Mouse (Mus musculus) common myeloid progenitor, adult 5-6 weeks (primary cell): ENCODE data around the gene 5530401A14Rik. TPM values are rescaled to one million over a fixed set of nuclear protein-coding genes. Genes with fewer than 3 reads are reported as not detected.

ENCODE experiments used
- ATAC-seq: replicated peaks from 2 replicates; pipeline ENCODE4 v1.8.0; 2016; ENCODE audit warnings: low read depth, mild to moderate bottlenecking, moderate TSS enrichment, inconsistent platforms; ENCODE audit not compliant: poor library complexity, severe bottlenecking
- total RNA-seq: library from RNA; stranded (forward); fragments of 200-1000, 187-1606 nt; gene quantifications from 2 replicates; pipeline ENCODE4 v1.2.3, GENCODE M21; 2017

5530401A14Rik gene
- not detected in 2 replicates for total RNA-seq

DNA sequence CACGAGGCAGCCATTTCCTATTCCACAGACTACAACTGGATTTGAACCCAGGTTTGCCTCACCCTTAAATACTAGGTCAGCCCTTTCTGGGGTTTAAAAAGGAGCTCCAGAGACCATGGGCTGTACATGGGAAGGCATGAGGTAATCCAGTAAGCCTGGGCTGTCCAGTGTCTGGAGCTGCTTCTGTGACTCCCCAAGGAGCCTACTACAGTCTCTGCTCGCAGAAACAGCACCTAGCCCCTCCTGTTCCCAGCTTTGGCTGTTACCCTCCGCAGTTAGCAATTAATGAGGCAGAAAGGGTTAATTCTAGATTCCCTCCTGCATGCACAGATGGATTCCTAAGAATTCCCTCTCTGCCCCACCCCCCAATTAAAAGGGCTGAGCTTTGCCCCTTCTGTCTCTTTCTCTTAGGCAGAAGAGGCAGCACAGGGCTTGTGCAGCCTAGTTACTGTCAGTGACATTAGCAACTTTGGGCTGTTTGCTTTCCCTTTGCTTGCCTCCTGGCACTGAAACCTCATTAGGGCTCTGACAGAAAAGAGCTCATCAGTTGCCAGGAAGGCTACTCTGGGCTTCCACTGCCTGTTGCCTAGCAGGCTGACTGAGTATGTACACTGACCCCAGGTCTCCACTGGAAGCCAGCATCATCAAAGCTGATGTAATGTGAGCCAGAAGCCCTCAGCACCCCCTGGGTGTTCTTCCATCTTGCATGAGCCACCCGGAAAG is at the start of gene 5530401A14Rik:
5530401A14Rik (plus strand) TSS at position 424 of the 723 bp plus-strand sequence.
- no peak for ATAC-seq

- no peak for ATAC-seq
Observed at GRCm38 (mm10) chr11:81814816-81815215, 45.7 kb upstream of the 5530401A14Rik start.

- no peak for ATAC-seq
Observed at GRCm38 (mm10) chr11:81816531-81816930, 43.9 kb upstream of the 5530401A14Rik start.

- no peak for ATAC-seq
Observed at GRCm38 (mm10) chr11:81832381-81832780, 28.1 kb upstream of the 5530401A14Rik start.

DNA sequence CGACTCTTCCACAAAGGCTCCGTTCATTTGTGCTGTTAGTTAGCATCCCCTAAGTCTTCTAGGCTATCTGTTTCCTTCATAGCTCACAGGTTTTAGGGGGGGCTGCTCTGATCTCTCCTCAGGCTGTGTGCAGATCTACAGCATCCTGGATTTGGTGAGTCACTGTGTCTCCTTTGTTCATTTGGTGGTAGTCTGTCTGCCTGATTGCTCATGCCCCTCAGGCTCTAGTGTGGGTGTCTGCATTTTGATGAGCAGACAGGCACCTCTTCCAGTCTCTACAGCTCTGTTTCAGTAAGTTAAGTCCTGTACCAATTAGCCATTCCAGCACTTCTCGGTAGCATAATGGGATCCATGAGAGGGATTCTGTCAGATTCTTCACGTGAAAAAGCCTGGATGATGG is 22.0 kb upstream of the 5530401A14Rik start:
- no peak for ATAC-seq

- no peak for ATAC-seq
Observed at GRCm38 (mm10) chr11:81841001-81841400, 19.5 kb upstream of the 5530401A14Rik start.

GRCm38 (mm10) chr11:81845010-81845685 is 15.3 kb upstream of the 5530401A14Rik start:
- no peak for ATAC-seq

DNA sequence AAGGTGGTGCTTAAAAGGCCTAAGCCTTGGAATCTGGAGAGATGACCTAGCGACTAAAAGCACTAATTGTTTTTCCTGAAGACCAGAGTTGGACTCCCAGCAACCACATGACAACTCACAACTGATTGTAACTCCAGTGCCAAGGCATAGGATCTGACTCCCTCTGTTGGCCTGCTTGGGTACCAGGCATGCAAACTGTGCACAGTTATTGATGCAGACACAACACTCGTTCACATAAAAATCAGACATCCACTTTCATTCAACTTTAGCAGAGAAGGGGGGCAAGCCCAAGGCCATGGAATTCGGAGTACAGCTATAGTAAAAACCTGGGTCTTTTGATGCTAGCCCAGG is 14.8 kb upstream of the 5530401A14Rik start:
- no peak for ATAC-seq

DNA sequence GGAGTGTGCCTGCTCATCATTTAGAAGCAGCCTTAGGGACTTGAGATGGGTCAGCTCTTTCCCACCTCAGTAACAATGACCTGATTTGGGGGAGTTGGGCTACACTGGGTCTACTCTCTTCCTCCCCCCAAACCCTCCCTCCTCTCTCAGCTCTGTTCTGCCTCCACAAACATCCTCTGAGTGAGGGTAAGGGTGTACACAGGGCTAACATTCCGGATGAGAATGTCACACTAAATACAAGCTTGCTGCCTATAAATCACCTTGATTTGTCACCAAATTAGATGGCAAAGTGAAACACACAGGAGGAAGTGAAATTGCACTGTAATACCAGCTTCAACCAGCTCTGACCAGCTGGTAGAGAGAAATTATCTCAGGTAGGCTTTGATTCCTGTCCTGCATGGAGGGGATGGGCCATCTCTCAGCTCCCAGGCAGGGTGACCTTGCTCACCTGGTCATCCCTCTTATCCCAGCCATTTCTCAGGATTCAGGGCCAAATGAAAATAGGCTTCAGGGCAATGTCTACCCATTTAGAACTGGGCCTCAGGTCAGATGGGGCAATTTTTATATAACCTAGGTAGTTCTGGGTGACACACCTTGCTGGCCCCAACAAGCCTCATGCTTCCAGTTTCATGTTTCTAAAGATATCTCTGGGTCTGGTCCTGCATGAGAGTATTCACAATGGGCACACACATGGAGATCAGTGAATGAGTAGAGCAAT is 12.5 kb upstream of the 5530401A14Rik start:
- ATAC-seq = peak; percentile 36; the same call in 1 of the 2 replicates

- ATAC-seq = no peak
Observed at GRCm38 (mm10) chr11:81865661-81866382, 5.3 kb downstream of the 5530401A14Rik start.

DNA sequence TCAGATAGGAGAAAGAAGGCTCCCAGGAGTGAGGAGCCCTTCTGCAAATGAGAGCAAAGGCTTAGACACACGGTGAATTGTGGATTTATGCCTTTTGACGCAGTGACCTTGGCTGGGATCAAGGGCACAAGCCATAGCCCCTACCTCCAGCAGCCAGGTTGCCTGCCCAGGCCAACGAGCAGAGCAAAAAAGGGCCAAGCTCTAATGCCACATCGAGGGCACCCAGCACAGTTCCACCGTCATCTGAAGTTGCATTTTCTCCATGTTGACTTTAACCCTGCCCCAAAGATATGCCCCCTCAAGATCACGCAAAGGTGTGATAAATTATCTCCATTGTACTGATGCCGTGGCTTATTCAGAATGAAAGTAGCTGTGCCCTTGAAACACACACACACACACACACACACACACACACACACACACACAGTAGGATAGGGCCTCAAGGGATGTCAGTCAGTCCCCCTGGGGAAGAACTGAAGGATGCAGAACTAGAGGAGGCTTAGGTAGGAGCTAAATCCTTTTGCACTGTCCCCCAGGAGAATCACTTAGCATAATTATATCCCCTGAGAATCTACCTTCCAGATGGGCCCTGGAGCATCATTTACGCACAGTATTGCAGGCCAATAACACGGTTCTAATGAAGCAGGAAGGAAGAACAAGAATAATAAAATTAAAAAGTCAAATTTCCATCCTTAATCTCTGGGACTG is 11.2 kb downstream of the 5530401A14Rik start:
- ATAC-seq = no peak

DNA sequence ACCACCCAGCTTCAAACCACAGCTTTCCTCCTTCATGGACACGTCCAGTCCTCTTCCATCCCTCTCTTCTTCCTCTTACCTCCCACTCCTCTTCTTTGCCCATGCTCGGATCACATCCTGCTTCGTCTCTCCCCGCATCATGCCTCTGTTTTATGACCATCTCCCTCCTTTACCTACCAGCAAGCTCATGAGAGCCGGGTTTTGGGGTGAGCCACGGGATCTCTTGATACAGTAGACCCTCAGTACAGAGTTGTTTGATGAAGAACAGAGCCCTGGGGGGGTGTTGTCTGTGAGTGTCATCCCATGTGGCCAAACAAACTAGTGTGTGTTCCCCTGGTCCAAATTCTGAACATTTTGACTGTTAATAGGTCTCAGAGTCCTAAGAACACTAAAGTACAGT is 36.0 kb downstream of the 5530401A14Rik start:
- ATAC-seq = no peak

DNA sequence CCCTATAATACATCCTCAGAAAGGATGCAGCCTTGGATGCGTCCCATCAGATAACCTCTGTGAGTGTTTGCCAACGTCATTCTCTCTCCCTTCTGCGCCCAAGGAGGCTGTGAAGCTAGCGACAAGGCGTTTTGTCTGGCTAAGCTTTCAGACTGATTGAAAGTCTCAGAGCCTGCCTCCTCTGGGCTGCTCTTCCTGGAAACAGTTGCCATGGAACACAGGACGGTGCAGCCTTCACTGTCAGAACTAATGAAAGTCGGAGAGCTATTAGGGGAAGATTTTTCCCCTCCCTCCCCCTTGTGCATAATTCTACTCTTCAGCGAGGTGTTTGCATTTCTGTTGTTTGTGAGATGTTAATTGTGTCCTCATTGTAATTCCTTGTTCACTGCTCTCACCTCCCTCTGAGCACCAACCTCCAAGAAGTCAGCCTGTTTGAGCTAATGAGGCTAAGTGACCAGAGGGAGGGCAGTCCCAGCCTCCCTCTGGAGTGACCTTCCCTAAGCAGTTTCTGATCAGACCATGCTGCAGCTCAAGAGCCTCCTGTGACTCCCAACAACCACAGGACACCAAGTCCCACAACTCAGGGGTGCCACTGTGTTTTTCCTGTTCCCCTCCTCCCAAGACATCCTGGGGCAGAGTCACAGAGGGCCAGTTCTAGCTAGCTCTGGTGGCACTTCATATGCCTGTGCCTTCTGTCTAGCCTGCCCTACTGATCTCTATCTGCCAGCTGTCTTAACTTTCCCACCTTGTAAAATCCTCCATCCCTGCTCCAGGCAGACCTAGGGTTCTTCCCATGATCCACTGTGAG is 37.3 kb downstream of the 5530401A14Rik start:
- no peak for ATAC-seq

DNA sequence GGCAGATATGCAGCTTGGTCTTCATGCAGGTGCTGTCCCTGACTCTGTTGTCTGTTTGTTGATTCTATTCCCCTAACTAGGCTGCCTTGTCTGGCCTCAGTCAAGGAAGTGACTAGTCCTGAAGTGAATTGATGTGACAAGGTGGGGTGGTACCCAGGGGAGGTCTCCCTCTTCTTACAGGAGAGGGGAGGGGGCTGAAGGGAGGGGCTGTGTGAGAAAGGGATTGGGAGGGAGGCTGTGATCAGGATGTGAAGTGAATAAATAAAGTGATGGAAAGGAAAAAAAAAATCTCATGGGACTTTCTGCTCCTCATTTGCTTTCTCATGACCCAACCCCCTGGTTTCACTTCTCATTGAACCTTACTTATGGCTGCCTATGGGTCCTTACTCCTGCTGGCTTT is 41.8 kb downstream of the 5530401A14Rik start:
- ATAC-seq = no peak

DNA sequence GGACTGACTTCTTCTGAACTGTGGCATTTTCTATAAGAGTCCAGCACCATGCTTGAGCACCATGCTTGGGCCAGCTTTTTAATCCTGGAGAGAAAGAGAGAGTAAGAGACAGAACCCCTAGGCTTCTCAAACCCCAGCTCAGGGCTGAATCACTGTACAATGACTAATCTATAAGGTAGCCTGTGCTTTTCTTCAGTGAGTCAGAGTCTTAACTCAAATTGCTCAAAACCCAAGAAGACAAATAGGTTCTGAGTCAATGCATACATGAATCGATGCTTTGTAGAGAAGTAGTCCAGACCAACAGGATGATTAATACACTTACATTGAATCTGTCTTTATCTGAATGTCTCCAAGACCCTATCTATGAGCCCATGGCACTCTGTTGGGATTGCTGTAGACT is 48.3 kb downstream of the 5530401A14Rik start:
- no peak for ATAC-seq

DNA sequence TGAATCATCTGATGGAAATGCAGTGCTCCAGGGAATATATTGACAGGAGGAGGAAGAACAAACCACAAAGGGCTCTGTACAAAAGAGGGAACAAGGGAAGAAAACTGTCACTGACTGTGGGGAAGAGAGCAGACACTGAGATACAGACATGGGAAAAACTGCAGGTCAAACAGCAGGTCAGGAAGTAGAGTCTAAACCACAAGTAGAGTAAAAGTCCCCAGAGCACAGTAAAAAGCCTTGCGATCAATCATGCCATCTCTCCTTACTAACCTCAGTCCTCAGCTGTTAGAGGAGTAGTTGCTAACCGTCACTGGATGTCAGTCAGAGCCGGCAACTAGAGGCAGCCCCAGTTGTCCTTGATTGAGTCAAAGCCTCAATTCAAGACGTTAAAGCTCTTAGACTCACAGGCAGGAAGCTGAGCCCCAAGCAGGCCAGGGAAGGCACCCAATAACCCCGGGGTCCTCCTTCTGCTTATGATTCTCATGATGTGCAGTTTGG is 49.0 kb downstream of the 5530401A14Rik start:
- ATAC-seq = peak; percentile 32; the same call in 1 of the 2 replicates

DNA sequence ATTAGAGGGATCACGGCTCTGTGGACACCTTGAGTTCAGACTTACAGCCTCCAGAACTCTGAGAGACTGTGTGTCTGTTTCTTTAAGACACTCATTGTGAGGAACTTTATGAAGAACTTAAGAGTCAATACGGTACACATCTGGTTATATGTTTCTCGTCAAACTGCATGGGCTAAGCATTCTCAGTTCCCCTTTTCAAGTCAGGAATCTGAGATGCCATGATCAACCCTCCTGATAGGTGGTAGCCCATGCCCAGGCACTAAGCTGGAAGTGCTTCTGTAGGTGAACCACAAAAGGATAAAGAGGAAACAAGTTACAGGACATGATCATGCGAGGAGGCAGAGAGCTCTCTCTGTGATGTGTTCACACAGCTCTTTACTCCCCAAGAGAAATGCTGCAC is 52.6 kb downstream of the 5530401A14Rik start:
- peak; percentile 65 for ATAC-seq

GRCm38 (mm10) chr11:81915501-81915900 is 55.0 kb downstream of the 5530401A14Rik start:
- ATAC-seq = no peak

GRCm38 (mm10) chr11:81923096-81923495 is 62.6 kb downstream of the 5530401A14Rik start:
- ATAC-seq = no peak
